Mouse (Mus musculus): Measurements from ENCODE around the gene Cpb1. TPM values are rescaled to one million over a fixed set of nuclear protein-coding genes. Genes with fewer than 3 reads are reported as not detected.

The Cpb1 gene
- total RNA-seq (2023), result not detected

GRCm38 (mm10) chr3:20275633-20276032 is at the start of gene Cpb1:
Gene Cpb1 (minus strand): TSS chr3:20275733.

GRCm38 (mm10) chr3:20242050-20242449 is 33.5 kb downstream of the Cpb1 start, which contains the start of gene Cpa3:
Gene Cpa3 (minus strand): TSS chr3:20242181.

Other genes with a start within 250 kb of the Cpb1 start
- gene Hps3, start 240.4 kb downstream of the Cpb1 start, total RNA-seq (2023), result 82.2 TPM
- gene Hltf, start 217.9 kb downstream of the Cpb1 start, total RNA-seq (2023), result 70.5 TPM
- 23.2 TPM for gene Gyg, start 120.4 kb downstream of the Cpb1 start, total RNA-seq (2023)
- gene Cpa3, start 33.6 kb downstream of the Cpb1 start, total RNA-seq (2023), result 0.67 TPM
- not detected for gene Agtr1b, start 91.4 kb upstream of the Cpb1 start, total RNA-seq (2023)